Mouse (Mus musculus) MEL (cell line): ENCODE results near the gene Capn3.

Experiments
- CTCF ChIP-seq, 3 experiments: IDR thresholded peaks in 2 of 3; conservative IDR thresholded peaks in 1 of 3; 2 replicates each; pipeline ENCODE4 v1.5.1; 2011 to 2012; ENCODE audit warnings: low read length in 3 of 3, low read depth in 2 of 3, mild to moderate bottlenecking in 2 of 3, improper control_type of control experiment in 1 of 3, inconsistent platforms in 1 of 3, mixed read lengths in 1 of 3, moderate library complexity in 1 of 3; ENCODE audit not compliant: control insufficient read depth in 1 of 3, insufficient read depth in 1 of 3, poor library complexity in 1 of 3, severe bottlenecking in 1 of 3
- E2F4 ChIP-seq: IDR thresholded peaks from 2 replicates; pipeline ENCODE4 v1.6.1; 2011; ENCODE audit warnings: low read depth, low read length, improper control_type of control experiment, borderline replicate concordance
- GATA1 ChIP-seq: IDR thresholded peaks from 2 replicates; pipeline ENCODE4 v1.6.1; 2011; ENCODE audit warnings: low read depth, low read length, improper control_type of control experiment
- JUND ChIP-seq: IDR thresholded peaks from 2 replicates; pipeline ENCODE4 v1.6.1; 2011; ENCODE audit warnings: low read depth, mild to moderate bottlenecking, improper control_type of control experiment, low read length
- POLR2AphosphoS2 ChIP-seq: IDR thresholded peaks from 2 replicates; pipeline ENCODE4 v1.6.1; 2011; ENCODE audit warnings: low read length, improper control_type of control experiment
- UBTF ChIP-seq: IDR thresholded peaks from 2 replicates; pipeline ENCODE4 v1.6.1; 2012; ENCODE audit warnings: low read depth, mild to moderate bottlenecking, inconsistent platforms, low read length, improper control_type of control experiment, moderate library complexity, borderline replicate concordance; ENCODE audit not compliant: insufficient read depth
- ZNF384 ChIP-seq: IDR thresholded peaks from 2 replicates; pipeline ENCODE4 v1.6.1; 2012; ENCODE audit warnings: low read depth, mild to moderate bottlenecking, inconsistent platforms, low read length, improper control_type of control experiment

DNA sequence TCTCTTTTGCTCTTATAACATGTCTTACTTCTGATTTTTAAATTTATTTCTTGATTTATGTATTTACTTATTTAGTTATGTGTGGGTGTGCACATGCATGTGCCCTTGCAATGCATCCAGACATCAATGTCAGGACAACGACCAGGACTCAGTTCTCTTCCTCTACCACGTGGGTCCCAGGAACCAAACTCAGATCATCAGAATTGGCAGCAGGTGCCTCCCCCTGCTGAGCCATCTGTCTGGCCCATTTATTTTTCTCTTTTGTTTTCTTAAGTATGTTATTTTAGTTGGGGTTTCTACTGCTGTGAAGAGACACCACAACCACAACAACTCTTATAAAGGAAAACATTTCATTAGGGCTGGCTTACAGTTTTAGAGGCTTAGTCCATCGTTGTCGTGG, 15.0 kb downstream of the Capn3 start:
- TF ChIP-seq CTCF (IDR thresholded peaks at IDR 0.05 in 2 of 3, conservative IDR thresholded peaks at IDR 0.05 in 1 of 3; ENCODE audit: control insufficient read depth in 1 of 3, insufficient read depth in 1 of 3, low read depth in 2 of 3, low read length in 3 of 3, poor library complexity in 1 of 3, severe bottlenecking in 1 of 3): no peak
- no peak for TF ChIP-seq JUND
- TF ChIP-seq ZNF384: no peak
- TF ChIP-seq E2F4: no peak
- TF ChIP-seq GATA1: no peak
- no peak for TF ChIP-seq POLR2AphosphoS2
- no peak for TF ChIP-seq UBTF
